Mouse (Mus musculus): ENCODE measurements around the gene Gm43552.
A peak's percentile ranks its signal among the peaks of the same experiment; 100 is the strongest.

Gm43552 gene

GRCm38 (mm10) chr5:65434471-65435362 is 57.9 kb downstream of the Gm43552 start:
- DNase-seq: no peak

GRCm38 (mm10) chr5:65429441-65429840 is 63.2 kb downstream of the Gm43552 start:
- DNase-seq: no peak

- DNase-seq: no peak
These were observed 64.3 kb downstream of the Gm43552 start for GRCm38 (mm10) chr5:65428321-65428720.

GRCm38 (mm10) chr5:65425251-65425650 is 67.4 kb downstream of the Gm43552 start:
- DNase-seq: no peak

GRCm38 (mm10) chr5:65424215-65424614 is 68.4 kb downstream of the Gm43552 start:
- no peak for DNase-seq

GRCm38 (mm10) chr5:65422803-65423202 is 69.8 kb downstream of the Gm43552 start:
- DNase-seq: no peak

- DNase-seq: no peak
These were observed 71.8 kb downstream of the Gm43552 start for GRCm38 (mm10) chr5:65420822-65421221.

- DNase-seq: no peak
These were observed 73.5 kb downstream of the Gm43552 start for GRCm38 (mm10) chr5:65419136-65419535.

- no peak for DNase-seq
These were observed 76.8 kb downstream of the Gm43552 start for GRCm38 (mm10) chr5:65415653-65416458.

- DNase-seq: no peak
These were observed 84.6 kb downstream of the Gm43552 start for GRCm38 (mm10) chr5:65407989-65408388.

GRCm38 (mm10) chr5:65401251-65401994 is 91.2 kb downstream of the Gm43552 start:
- DNase-seq: peak; percentile 53 to 71

- DNase-seq: no peak
These were observed 98.2 kb downstream of the Gm43552 start for GRCm38 (mm10) chr5:65394425-65394824.

- no peak for DNase-seq
These were observed 100.9 kb downstream of the Gm43552 start for GRCm38 (mm10) chr5:65391753-65392152.

- peak; percentile 97 to 99 for DNase-seq
These were observed 101.7 kb downstream of the Gm43552 start, which contains the start of the genes Rpl9 and Lias for GRCm38 (mm10) chr5:65390648-65391644. Gene Rpl9, minus strand, starts transcription at chr5:65391444. Gene Lias, plus strand, starts transcription at chr5:65391497.

GRCm38 (mm10) chr5:65387008-65387867 is 105.4 kb downstream of the Gm43552 start:
- no peak for DNase-seq

GRCm38 (mm10) chr5:65385704-65386103 is 106.9 kb downstream of the Gm43552 start:
- no peak for DNase-seq
